Mouse (Mus musculus): ENCODE results near the gene Speer4e. TPM values are rescaled to one million over a fixed set of nuclear protein-coding genes. Genes with fewer than 3 reads are reported as not detected.
"Not testable (repeated sequence)": the region's sequence is repeated elsewhere in the genome, so short reads cannot be mapped to it uniquely, and the experiment has no call there.

The Speer4e gene
- not detected in 2 replicates for polyA plus RNA-seq (2016; fragmentation: Nextera tagmentation; extraction: Ambion mirVana)

DNA sequence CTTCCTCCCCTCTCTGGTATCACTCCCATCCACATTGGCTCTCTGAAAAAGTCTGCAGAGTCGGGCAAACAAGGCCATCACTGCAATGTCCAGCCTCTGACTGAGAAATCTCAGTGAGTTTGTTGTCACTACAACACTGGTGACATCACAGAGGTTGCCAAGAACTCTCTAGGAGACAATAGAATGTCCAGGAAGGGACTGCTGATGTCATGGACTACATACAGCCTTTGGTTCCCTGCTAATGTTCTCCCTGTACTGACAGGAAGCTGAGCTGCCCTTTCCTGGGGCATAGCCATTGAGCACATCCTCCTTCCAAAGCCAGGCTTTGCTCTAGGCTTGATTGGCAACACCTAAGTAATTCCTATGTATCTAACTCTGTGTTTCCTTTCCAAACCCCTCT, at the start of gene Speer4e:
Speer4e (minus strand) TSS at position 101 of the 400 bp plus-strand sequence.
- H3K27me3 ChIP-seq (replicated peaks; ENCODE audit: low read depth, poor library complexity, severe bottlenecking); H3K36me3 ChIP-seq (replicated peaks); DNase-seq (ENCODE audit: low spot score); H3K4me1 ChIP-seq; H3K27ac ChIP-seq (replicated peaks); H3K4me3 ChIP-seq: not testable (repeated sequence)
- WGBS: 41% methylated on average over 1 of the region's 1 CpGs
- H3K9me3 ChIP-seq: peaks cover 17% of the 10 kb centered on the region

DNA sequence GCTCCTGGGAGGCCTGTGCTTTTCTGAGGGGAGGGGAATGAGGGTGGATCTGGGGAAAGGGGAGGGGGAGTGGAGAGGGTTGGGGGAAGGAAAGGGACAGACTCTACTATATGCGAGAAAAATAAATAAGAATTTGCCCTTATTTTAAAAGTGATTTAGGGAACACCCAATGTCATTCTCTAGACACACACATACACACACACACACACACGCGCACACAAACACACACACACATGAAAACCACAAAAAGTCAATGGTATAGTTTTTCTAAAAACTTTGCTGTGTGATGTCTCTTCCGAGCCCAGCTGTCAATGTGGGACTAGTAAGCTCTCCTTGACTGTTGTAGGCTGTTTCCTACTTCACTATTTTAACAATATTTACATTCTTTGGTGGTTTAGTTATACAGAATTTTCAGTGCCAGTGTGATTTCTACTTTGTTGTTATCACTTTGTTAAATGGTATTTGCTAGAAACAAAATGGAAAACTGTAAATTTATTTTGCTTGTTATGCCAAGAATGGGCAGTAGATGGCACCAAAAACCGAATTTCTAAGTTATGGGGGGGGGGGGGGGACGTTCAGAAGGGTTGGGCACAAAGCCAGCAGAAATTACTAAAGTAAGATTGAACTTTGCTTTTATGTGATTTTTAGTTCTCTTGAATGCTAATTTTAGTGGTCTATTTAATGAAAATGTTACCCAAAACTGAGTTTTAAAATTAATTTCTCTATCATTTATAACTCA, 48.6 kb upstream of the Speer4e start:
- not testable (repeated sequence) for H3K27me3 ChIP-seq (replicated peaks; ENCODE audit: low read depth, poor library complexity, severe bottlenecking); H3K27ac ChIP-seq (replicated peaks); H3K36me3 ChIP-seq (replicated peaks); H3K4me3 ChIP-seq; DNase-seq (ENCODE audit: low spot score); H3K4me1 ChIP-seq
- H3K9me3 ChIP-seq: peaks cover 26% of the 10 kb centered on the region
- 50% methylated on average over 6 of the region's 6 CpGs for WGBS

DNA sequence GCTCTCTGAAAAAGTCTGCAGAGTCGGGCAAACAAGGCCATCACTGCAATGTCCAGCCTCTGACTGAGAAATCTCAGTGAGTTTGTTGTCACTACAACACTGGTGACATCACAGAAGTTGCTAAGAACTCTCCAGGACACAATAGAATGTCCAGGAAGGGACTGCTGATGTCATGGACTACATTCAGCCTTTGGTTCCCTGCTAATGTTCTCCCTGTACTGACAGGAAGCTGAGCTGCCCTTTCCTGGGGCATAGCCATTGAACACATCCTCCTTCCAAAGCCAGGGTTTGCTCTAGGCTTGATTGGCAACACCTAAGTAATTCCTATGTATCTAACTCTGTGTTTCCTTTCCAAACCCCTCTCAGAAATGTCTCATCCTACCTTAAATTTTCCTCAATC, 40.6 kb upstream of the Speer4e start, which contains the start of gene Gm10354:
Gm10354 (minus strand) TSS at position 101 of the 400 bp plus-strand sequence.
- H3K27ac ChIP-seq (replicated peaks); H3K27me3 ChIP-seq (replicated peaks; ENCODE audit: low read depth, poor library complexity, severe bottlenecking); DNase-seq (ENCODE audit: low spot score); H3K4me3 ChIP-seq; H3K36me3 ChIP-seq (replicated peaks); H3K4me1 ChIP-seq: not testable (repeated sequence)
- peaks cover 42% of the 10 kb centered on the region for H3K9me3 ChIP-seq
- WGBS: 51% methylated on average over 1 of the region's 1 CpGs

DNA sequence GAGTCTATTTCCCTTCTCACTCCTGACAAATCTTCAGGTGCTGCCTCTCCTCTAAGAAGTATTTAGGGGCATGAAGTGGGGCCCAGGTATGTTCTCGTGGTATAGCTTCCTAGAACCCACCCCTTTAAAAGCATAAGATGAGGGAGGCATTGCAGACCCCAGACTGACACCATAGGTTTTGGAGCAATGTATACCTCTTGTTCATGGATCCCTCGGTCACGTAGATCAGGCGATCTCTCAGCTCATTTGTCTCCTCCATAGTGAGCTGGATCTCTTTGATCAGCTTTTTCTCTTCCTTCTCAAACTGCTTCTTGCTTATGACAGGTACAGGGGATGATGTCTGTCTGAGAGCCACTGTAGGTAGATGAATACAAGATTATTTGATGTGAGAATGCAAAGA, 39.1 kb upstream of the Speer4e start:
- H3K27ac ChIP-seq (replicated peaks); DNase-seq (ENCODE audit: low spot score); H3K27me3 ChIP-seq (replicated peaks; ENCODE audit: low read depth, poor library complexity, severe bottlenecking); H3K4me3 ChIP-seq; H3K4me1 ChIP-seq; H3K36me3 ChIP-seq (replicated peaks): not testable (repeated sequence)
- H3K9me3 ChIP-seq: peaks cover 50% of the 10 kb centered on the region
- WGBS: 82% methylated on average over 4 of the region's 4 CpGs

DNA sequence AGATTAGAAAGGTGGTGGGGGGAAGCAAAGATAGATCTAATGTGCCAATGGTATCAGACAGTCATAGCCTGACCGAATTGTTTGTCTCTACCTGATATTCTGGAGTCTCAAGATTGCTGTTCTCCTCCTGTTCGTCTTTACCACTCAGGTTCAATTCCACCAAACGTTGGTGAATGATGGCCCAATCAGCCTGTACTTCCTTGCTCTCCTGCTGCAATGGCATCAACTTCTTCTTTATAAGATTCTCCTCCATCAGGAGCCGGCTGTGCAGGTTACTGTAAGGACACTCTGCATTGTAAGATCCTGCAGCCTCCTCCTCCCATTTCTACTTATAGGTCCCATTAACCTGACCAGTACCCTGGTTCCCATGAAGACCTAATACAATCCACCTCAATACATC, 37.1 kb upstream of the Speer4e start:
- H3K27me3 ChIP-seq (replicated peaks; ENCODE audit: low read depth, poor library complexity, severe bottlenecking); H3K4me1 ChIP-seq; DNase-seq (ENCODE audit: low spot score); H3K36me3 ChIP-seq (replicated peaks); H3K27ac ChIP-seq (replicated peaks); H3K4me3 ChIP-seq: not testable (repeated sequence)
- WGBS: 70% methylated on average over 4 of the region's 4 CpGs
- peaks cover 51% of the 10 kb centered on the region for H3K9me3 ChIP-seq

DNA sequence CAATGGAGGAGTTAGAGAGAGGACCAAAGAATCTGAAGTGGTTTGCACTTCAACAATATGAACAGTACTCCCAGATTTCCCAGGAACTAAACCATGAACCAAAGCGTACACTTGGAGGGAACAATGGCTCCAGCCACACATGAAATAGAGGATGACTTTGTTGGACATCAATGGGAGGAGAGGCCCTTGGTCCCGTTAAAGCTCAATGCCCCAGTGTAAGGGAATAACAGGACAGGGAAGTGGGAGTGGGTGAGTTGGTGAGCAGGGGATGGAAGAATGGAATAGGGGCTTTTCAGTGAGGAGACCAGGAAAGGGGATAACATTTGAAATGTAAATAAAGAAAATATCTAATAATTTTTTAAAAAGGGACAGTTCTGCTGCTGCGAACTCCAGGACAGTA, 34.6 kb upstream of the Speer4e start:
- WGBS: 83% methylated on average over 3 of the region's 3 CpGs

DNA sequence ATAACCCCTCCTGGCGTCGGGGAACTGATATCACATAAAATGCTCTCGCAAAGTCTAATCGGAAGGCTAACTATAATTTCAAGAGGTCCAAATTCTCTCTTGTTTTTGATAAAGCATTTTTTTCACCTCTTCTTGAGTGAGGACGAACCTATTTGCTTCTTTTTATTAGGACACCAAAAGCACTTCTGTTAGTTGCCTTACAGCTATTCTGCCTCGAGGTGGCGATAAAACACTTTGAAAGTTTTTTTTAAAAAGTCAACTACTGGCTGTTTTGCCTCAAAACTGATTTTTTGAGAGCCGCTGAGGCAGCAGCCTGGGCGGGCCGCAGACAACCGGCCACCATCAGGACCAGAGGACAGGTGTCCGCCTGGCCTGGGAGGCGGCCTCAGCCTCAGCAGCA, 25.6 kb upstream of the Speer4e start:
- H3K27ac ChIP-seq (replicated peaks); H3K36me3 ChIP-seq (replicated peaks); H3K4me1 ChIP-seq; H3K27me3 ChIP-seq (replicated peaks; ENCODE audit: low read depth, poor library complexity, severe bottlenecking); H3K4me3 ChIP-seq; DNase-seq (ENCODE audit: low spot score): not testable (repeated sequence)
- 84% methylated on average over 13 of the region's 13 CpGs for WGBS
- H3K9me3 ChIP-seq: peaks cover 28% of the 10 kb centered on the region

More for the DNA sequence above, 34.6 kb upstream of the Speer4e start:
- not testable (repeated sequence) for H3K27ac ChIP-seq (replicated peaks); H3K4me1 ChIP-seq; H3K36me3 ChIP-seq (replicated peaks); DNase-seq (ENCODE audit: low spot score); H3K4me3 ChIP-seq; H3K27me3 ChIP-seq (replicated peaks; ENCODE audit: low read depth, poor library complexity, severe bottlenecking)
- H3K9me3 ChIP-seq: peaks cover 35% of the 10 kb centered on the region

DNA sequence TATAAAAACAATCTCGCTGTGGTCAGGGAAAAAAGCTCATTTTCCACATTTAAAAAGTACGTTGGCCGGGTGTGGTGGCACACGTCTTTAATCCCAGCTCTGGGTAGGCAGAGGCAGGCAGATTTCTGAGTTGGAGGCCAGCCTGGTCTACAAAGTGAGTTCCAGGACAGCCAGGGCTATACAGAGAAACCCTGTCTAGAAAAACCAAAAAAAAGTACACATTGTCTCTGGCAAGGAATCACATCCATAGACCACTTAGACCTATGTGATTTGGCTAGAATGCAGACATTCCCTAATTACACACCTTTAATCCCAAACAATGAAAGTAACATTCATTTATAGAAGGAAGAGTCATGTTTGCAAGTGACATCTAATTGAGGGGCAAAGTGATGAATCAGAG, 23.3 kb upstream of the Speer4e start:
- H3K27me3 ChIP-seq (replicated peaks; ENCODE audit: low read depth, poor library complexity, severe bottlenecking); DNase-seq (ENCODE audit: low spot score); H3K4me1 ChIP-seq; H3K36me3 ChIP-seq (replicated peaks); H3K27ac ChIP-seq (replicated peaks); H3K4me3 ChIP-seq: not testable (repeated sequence)
- H3K9me3 ChIP-seq: peaks cover 32% of the 10 kb centered on the region
- WGBS: 82% methylated on average over 4 of the region's 4 CpGs

DNA sequence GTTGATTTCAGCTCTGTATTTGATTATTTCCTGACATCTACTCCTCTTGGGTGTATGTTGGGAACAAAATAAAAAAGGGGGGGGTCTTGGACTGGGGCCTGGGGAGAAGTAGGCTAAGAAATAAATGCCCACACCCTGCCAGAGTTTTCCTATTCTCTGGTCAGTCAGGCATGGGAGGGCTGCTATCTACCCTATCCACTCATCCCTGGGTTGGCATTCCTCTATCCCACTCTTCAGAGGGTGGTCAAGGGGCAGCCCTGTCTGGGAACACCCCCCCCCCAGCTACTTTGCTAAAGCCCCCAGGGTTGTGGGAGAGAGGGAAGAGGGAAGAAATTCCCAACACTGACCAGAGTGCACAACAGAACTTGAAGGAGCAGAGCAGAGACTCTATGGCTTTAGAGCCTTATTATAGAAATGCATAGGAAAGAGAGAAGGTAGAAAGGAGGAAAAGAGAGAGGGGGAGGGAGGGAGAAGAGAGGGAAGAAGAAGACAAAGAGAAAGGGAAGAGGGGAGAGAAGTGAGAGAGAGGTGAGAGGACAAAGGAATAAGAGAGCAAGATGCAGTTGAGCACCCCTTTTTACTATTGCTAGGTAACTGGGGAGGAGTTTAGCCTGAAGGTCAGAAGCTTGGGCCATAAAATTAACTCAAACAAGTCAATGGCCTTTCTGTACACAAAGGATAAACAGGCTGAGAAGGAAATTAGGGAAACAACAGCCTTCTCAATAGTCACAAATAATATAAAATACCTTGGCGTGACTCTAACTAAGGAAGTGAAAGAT, 17.9 kb upstream of the Speer4e start:
- not testable (repeated sequence) for H3K4me1 ChIP-seq; H3K27me3 ChIP-seq (replicated peaks; ENCODE audit: low read depth, poor library complexity, severe bottlenecking); H3K27ac ChIP-seq (replicated peaks); DNase-seq (ENCODE audit: low spot score); H3K36me3 ChIP-seq (replicated peaks); H3K4me3 ChIP-seq
- H3K9me3 ChIP-seq: peaks cover 41% of the 10 kb centered on the region
- WGBS: 86% methylated on average over 1 of the region's 1 CpGs

DNA sequence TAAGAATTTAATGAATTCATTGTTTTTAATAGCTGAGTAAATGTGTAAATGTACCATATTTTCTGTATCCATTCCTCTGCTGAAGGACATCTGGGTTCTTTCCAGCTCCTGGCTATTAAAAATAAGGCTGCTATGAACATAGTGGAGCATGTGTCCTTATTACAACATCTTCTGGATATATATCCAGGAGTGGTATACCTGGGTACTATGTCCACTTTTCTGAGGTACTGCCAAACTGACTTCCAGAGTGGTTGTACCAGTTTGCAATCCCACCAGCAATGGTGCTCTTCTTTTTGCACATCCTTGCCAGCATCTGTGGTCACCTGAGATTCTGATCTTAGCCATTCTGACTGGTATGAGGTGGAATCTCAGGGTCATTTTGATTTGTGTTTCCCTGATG, 15.4 kb upstream of the Speer4e start:
- H3K4me3 ChIP-seq; H3K27me3 ChIP-seq (replicated peaks; ENCODE audit: low read depth, poor library complexity, severe bottlenecking); H3K27ac ChIP-seq (replicated peaks); H3K36me3 ChIP-seq (replicated peaks); H3K4me1 ChIP-seq; DNase-seq (ENCODE audit: low spot score): not testable (repeated sequence)
- H3K9me3 ChIP-seq: peaks cover 39% of the 10 kb centered on the region

DNA sequence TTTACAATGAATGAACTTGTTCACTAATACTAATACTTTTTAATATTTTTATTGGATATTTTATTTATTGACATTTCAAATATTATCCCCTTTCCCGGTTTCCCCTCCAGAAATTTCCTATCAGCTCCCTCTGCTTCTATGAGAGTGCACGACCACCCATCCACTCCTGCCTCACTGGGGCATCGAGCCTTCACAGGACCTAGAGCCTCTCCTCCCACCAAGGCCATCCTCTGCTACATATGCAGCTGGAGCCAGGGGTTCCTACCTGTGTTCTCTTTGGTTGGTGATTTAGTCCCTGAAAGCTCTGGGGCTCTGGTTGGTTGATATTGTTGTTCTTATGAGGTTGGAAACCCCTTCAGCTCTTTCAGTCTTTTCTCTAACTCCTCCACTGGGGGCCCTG, 14.5 kb upstream of the Speer4e start:
- not testable (repeated sequence) for H3K27me3 ChIP-seq (replicated peaks; ENCODE audit: low read depth, poor library complexity, severe bottlenecking); H3K36me3 ChIP-seq (replicated peaks); H3K4me3 ChIP-seq; H3K4me1 ChIP-seq; H3K27ac ChIP-seq (replicated peaks); DNase-seq (ENCODE audit: low spot score)
- WGBS: 73% methylated on average over 3 of the region's 3 CpGs
- peaks cover 42% of the 10 kb centered on the region for H3K9me3 ChIP-seq

DNA sequence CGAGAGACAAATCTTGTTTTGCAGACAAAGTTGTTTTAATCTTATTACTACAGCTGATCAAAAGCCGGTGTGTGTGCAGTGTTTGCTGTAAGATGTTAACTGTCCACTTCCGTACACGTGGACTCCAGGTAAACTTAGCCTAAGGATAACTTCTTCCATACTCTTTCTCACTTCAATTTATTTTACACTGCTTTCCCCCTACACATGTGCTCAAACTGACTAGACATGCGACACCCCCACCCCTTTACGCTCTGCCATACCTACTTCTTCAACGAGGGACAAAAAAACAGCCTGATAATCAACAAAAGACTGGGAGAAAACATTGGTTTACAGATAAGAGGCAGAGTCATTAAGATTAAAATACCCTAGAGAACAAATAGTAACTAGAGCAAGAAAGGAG, 13.6 kb upstream of the Speer4e start:
- H3K4me1 ChIP-seq; DNase-seq (ENCODE audit: low spot score); H3K27me3 ChIP-seq (replicated peaks; ENCODE audit: low read depth, poor library complexity, severe bottlenecking); H3K36me3 ChIP-seq (replicated peaks); H3K4me3 ChIP-seq; H3K27ac ChIP-seq (replicated peaks): not testable (repeated sequence)
- WGBS: 68% methylated on average over 7 of the region's 7 CpGs
- peaks cover 43% of the 10 kb centered on the region for H3K9me3 ChIP-seq

Measured in embryonic facial prominence, embryonic 10.5 days (tissue).